Mouse (Mus musculus) lung, embryonic 14.5 days (tissue): ENCODE results near the gene Tmprss6. TPM values are rescaled to one million over a fixed set of nuclear protein-coding genes. Genes with fewer than 3 reads are reported as not detected.

Source experiments
- ATAC-seq: fragments of 200-750 bp; cut with Nextera tagmentation; 2 replicates; pipeline ENCODE4 v1.8.0; 2017; ENCODE audit warnings: mild to moderate bottlenecking, moderate TSS enrichment, moderate library complexity; ENCODE audit not compliant: insufficient read depth
- DNase-seq: peaks from one replicate; pipeline ENCODE4 v3.0.0-alpha.2; 2015
- H3K27ac ChIP-seq: fragments of 300-500 bp; sonication (generic); 2 replicates; pipeline ENCODE4 v1.5.1; 2014; ENCODE audit warnings: low read depth, mild to moderate bottlenecking, moderate library complexity
- H3K27me3 ChIP-seq: fragments of 300-500 bp; sonication (generic); 2 replicates; pipeline ENCODE4 v1.6.1; 2014; ENCODE audit warnings: low read length, control low read depth; ENCODE audit not compliant: insufficient read depth
- H3K36me3 ChIP-seq: fragments of 300-500 bp; sonication (generic); 2 replicates; pipeline ENCODE4 v1.6.1; 2014; ENCODE audit warnings: control low read depth; ENCODE audit not compliant: insufficient read depth
- H3K4me1 ChIP-seq: fragments of 300-500 bp; sonication (generic); 2 replicates; pipeline ENCODE4 v1.6.1; 2014; ENCODE audit warnings: antibody characterized with exemption, control low read depth; ENCODE audit not compliant: insufficient read depth
- H3K4me2 ChIP-seq: fragments of 300-500 bp; sonication (generic); 2 replicates; pipeline ENCODE4 v1.6.1; 2014; ENCODE audit warnings: mild to moderate bottlenecking
- H3K4me3 ChIP-seq: fragments of 300-500 bp; sonication (generic); 2 replicates; pipeline ENCODE4 v1.5.1; 2014; ENCODE audit warnings: low read depth, low read length
- H3K9ac ChIP-seq: fragments of 300-500 bp; sonication (generic); 2 replicates; pipeline ENCODE4 v1.6.1; 2014
- H3K9me3 ChIP-seq: fragments of 300-500 bp; sonication (generic); 2 replicates; pipeline ENCODE4 v1.6.1; 2016; ENCODE audit warnings: low read depth, low read length, control low read depth
- CTCF ChIP-seq: IDR thresholded peaks from 2 replicates; pipeline ENCODE4 v1.5.1; 2016; ENCODE audit warnings: antibody characterized with exemption, low read depth
- WGBS: fragments of 180-500 bp; shearing (Covaris S2); extraction: QIAGEN DNeasy Blood & Tissue Kit; methylation state at CpG from one replicate; pipeline ENCODE4 v1.1.7; 2014; 5-methylcytosine and 5-hydroxymethylcytosine counted together
- polyA plus RNA-seq: library from polyadenylated mRNA; unstranded; fragments of >200 nt; fragmentation: Nextera tagmentation; extraction: Ambion mirVana; gene quantifications from 2 replicates; pipeline ENCODE4 v1.2.1, GENCODE M21; 2014

Gene Tmprss6
- polyA plus RNA-seq, 1 experiment from 2014 or later = 0.37 TPM

DNA sequence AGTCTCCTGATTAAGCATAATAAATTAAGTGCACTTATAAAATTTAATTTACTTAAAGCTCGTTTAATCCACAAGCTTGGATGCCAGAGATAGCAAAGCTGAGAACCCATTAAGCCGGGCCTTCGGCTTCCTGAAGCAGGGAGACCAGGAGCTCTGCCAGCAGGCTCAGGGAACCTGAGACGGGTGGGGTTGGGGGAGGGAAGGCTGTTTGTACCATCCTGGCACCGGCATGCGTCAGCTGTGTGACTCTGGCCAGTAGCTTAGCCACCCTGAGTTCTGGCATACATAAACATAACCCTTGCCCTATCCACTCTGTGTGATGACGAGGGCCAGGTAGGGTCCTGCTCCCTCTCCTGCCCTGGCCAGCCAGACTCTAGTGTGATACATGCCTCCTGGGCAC, 12.4 kb downstream of the Tmprss6 start:
- Histone ChIP-seq H3K36me3 (no peaks in the 10 kb centered on the region), H3K27ac (no peak overlapping the region), H3K4me3 (no peak overlapping the region), H3K9ac (no peak overlapping the region), H3K27me3 (no peaks in the 10 kb centered on the region), H3K9me3 (no peaks in the 10 kb centered on the region), H3K4me1 (no peaks in the 10 kb centered on the region), H3K4me2 (no peak overlapping the region)
- no peak for DNase-seq
- WGBS = 35% methylated on average over 7 of the region's 7 CpGs
- TF ChIP-seq CTCF = no peak
- ATAC-seq = no peak

DNA sequence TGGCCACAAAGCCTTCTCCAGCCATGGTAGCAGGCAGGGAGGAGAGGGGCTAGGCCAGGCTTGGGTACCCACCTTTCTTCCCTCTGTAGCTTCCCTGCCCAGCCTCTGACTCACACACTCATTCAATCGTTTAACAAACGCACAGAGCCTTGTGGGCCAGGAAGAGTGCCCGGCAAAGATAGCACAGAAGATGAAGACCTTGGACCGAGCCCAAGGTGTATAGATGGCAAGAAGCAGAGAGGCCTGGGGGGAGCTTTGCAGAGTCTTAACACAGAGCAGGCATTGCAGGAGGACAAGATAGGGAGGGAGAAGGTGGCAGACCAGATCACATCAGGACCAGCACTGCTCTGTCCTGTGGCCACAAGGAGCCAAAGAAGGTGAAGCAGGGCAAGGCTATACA, 13.3 kb downstream of the Tmprss6 start:
- 54% methylated on average over 4 of the region's 4 CpGs for WGBS
- DNase-seq (no peak), ATAC-seq (no peak)
- H3K9me3 ChIP-seq = no peaks in the 10 kb centered on the region
- H3K4me3 ChIP-seq = no peak overlapping the region
- TF ChIP-seq CTCF = no peak
- H3K4me2 ChIP-seq = no peak overlapping the region
- no peaks in the 10 kb centered on the region for H3K36me3 ChIP-seq
- H3K27ac ChIP-seq = no peak overlapping the region
- H3K27me3 ChIP-seq = no peaks in the 10 kb centered on the region
- H3K9ac ChIP-seq = no peak overlapping the region
- H3K4me1 ChIP-seq = no peaks in the 10 kb centered on the region

DNA sequence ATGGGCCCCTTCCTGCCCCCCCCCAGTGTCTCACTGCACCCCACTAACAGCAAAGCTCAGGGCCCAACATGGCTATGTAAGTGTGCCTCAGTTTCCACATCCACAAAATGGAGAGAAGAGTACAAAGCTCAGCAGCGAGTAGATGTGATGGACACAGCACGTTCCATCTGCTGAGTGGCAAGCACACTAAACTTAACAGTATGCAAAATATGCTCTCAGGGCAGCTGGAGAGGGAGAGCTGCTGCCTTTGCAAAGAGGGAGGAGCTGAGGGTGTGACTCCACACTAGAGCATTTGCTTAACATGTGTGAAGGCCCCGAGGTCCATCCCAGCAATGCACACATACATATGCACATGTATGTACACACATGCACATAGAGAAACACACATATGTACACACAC, 15.5 kb downstream of the Tmprss6 start:
- no peak overlapping the region for H3K4me3 ChIP-seq
- H3K27ac ChIP-seq = no peak overlapping the region
- H3K9me3 ChIP-seq = no peaks in the 10 kb centered on the region
- no peak overlapping the region for H3K9ac ChIP-seq
- no peaks in the 10 kb centered on the region for H3K4me1 ChIP-seq
- DNase-seq (no peak), ATAC-seq (no peak)
- WGBS = 67% methylated on average over 3 of the region's 3 CpGs
- H3K4me2 ChIP-seq = no peak overlapping the region
- no peaks in the 10 kb centered on the region for H3K27me3 ChIP-seq
- TF ChIP-seq CTCF = no peak
- no peaks in the 10 kb centered on the region for H3K36me3 ChIP-seq

DNA sequence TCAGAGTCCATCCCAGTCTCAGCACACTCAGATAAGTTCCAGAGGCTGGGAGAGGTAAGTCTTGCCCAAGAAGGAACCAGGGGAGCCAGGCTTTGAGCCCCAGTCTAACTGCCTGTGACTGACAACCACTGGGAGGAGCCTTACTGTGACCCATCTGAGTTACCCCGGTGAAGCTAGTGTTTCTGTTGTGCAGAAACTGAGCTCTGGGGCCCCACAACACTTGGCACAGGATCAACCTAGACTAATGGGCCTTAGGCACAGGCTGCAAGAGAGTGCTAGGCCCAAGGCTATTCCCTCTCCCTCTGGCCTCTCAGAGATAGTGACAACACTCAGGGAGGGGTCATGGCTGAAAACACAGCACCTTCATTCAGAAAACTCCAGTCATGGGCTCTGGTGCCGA, 17.2 kb downstream of the Tmprss6 start:
- H3K4me3 ChIP-seq = no peak overlapping the region
- no peak overlapping the region for H3K9ac ChIP-seq
- DNase-seq (no peak), ATAC-seq (no peak)
- no peak for TF ChIP-seq CTCF
- no peaks in the 10 kb centered on the region for H3K9me3 ChIP-seq
- no peaks in the 10 kb centered on the region for H3K27me3 ChIP-seq
- H3K27ac ChIP-seq = no peak overlapping the region
- H3K4me2 ChIP-seq = no peak overlapping the region
- WGBS = 70% methylated on average over 2 of the region's 2 CpGs
- no peaks in the 10 kb centered on the region for H3K36me3 ChIP-seq
- H3K4me1 ChIP-seq = no peaks in the 10 kb centered on the region

DNA sequence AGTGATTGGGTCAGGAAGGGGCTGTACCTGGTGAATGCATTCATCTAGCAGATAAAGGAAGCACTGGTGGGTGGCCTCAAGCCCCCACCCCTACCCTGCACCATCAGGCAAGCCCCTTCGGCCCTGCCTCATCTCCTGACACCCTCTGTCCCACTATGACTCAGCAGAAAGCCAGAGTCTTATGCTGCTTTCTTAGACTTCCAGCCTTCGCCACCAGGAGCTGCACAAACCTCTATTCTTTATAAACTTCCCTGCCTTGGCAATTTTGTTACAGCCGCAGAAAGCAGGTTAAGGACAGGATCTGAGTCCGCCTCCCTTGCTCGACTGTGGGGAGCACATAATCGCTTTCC, 18.0 kb downstream of the Tmprss6 start:
- peak; percentile 26; the same call in 1 of the 2 replicates for TF ChIP-seq CTCF
- H3K27ac ChIP-seq = no peak overlapping the region
- no peaks in the 10 kb centered on the region for H3K36me3 ChIP-seq
- no peak overlapping the region for H3K9ac ChIP-seq
- no peaks in the 10 kb centered on the region for H3K4me1 ChIP-seq
- no peaks in the 10 kb centered on the region for H3K9me3 ChIP-seq
- no peak overlapping the region for H3K4me3 ChIP-seq
- no peak for ATAC-seq
- H3K27me3 ChIP-seq = no peaks in the 10 kb centered on the region
- H3K4me2 ChIP-seq = no peak overlapping the region
- WGBS = 82% methylated on average over 6 of the region's 6 CpGs
- no peak for DNase-seq

DNA sequence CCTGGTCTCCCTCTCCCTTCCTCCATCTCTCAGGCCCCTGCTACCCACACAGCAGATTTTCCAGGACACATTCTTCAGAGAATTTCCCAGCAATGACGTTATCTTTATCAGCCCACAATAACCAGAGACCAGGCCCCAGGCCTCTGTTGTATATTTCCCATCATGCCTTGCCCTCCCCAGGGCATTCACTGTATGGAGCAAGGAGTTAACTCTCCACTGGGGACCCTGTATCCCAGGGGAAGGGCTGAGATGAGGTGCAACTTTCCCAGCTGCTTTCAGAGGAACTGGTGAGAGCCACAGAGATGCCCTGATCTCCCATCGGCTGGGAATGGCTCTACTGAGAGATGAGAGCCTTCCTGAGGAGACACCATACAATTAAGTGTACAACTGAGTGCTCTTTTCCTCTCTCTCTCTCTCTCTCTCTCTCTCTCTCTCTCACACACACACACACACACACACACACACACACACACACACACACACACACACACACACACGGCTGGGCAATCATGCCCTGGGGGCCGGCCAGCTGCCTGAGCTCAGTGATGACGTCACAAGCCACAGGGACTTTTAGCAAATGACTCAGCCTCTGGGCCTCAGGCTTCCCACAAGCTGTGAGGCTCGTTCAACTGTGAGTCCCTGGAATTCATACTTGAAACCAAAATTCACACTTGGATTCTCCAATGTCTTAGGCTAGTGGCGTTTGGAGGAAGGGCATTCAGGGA, 18.6 kb downstream of the Tmprss6 start:
- no peak overlapping the region for H3K9ac ChIP-seq
- no peak overlapping the region for H3K4me3 ChIP-seq
- peak; percentile 70 for DNase-seq
- no peak overlapping the region for H3K4me2 ChIP-seq
- TF ChIP-seq CTCF = no peak
- 22% methylated on average over 7 of the region's 7 CpGs for WGBS
- no peaks in the 10 kb centered on the region for H3K27me3 ChIP-seq
- no peak overlapping the region; the same call in 1 of the 2 replicates for H3K27ac ChIP-seq
- no peaks in the 10 kb centered on the region for H3K4me1 ChIP-seq
- ATAC-seq = no peak
- H3K36me3 ChIP-seq = no peaks in the 10 kb centered on the region
- H3K9me3 ChIP-seq = no peaks in the 10 kb centered on the region

DNA sequence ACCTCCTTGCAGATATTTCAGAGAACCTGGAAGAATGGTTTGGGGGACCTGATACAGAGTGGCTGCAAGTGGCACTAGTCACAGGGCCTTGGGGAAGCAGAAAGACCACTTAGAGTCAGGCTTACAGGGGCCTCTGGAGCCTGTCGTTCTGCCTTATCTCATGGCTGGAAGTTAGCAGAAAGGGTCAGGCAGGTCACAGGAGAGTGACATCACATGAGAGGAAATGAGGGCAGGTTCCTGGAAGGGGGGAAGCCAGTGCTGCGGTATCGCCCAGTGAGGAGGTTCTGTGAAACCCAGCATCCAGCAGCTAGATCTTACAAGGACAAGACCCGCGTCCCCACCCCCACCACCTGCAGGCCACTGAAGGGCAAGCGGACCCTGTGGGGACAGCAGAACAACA, 19.3 kb downstream of the Tmprss6 start:
- Histone ChIP-seq H3K4me3 (no peak overlapping the region), H3K4me2 (no peak overlapping the region), H3K9me3 (no peaks in the 10 kb centered on the region), H3K27ac (no peak overlapping the region; the same call in 1 of the 2 replicates), H3K27me3 (no peaks in the 10 kb centered on the region), H3K36me3 (no peaks in the 10 kb centered on the region), H3K9ac (no peak overlapping the region), H3K4me1 (no peaks in the 10 kb centered on the region)
- 61% methylated on average over 6 of the region's 6 CpGs for WGBS
- no peak for DNase-seq
- no peak for ATAC-seq
- TF ChIP-seq CTCF = no peak
